Mouse (Mus musculus) naive thymus-derived CD4-positive, alpha-beta T cell, adult 5 months (primary cell): ENCODE data around the gene Chst15. TPM values are rescaled to one million over a fixed set of nuclear protein-coding genes. Genes with fewer than 3 reads are reported as not detected.

ENCODE experiments used
- polyA plus RNA-seq: library from polyadenylated mRNA; unstranded; fragments of 100-300 nt; shearing (Covaris generic); gene quantifications from one replicate; pipeline ENCODE4 v1.2.1, GENCODE M21; 2017

The Chst15 gene
- polyA plus RNA-seq: 6.2 TPM

DNA sequence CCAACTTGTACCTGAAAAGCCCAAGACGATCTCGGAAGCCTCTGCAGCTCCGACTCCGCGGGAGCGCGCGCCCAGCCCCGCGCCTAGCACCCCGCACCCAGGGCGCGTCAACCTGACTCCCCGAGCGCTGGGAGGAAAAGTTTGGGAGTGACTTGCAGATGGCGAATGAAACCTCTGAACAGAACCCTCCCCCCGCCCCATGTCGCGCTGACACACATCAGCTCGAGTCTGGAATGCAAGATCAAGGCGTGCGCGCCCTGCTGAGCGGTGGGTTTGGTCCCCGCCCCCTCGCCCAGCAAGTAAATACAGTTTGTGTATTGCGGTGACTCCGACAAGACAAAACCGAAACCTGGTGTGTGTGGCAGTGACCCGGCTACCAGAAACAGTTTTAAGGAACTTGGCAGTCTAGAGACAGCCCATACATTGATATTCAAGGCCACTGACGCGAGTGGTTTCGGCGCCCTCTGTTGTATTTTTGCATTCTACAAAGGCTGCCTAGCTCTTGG, at the start of gene Chst15:
Gene Chst15, minus strand, starts transcription at position 193 of the 506 bp plus-strand sequence.

Other genes starting within 250 kb of the Chst15 start
- not detected for gene Cpxm2, start 162.5 kb downstream of the Chst15 start, polyA plus RNA-seq